Mouse (Mus musculus): ENCODE data around the gene Nop9. TPM values are rescaled to one million over a fixed set of nuclear protein-coding genes. Genes with fewer than 3 reads are reported as not detected.

The Nop9 gene
- total and polyA plus RNA-seq, 3 experiments = 22.3 to 45.5 (median 23.0) TPM

- ATAC-seq (ENCODE audit: extremely low read depth, insufficient number of reproducible peaks, low FRiP score, poor library complexity, severe bottlenecking) (no peak), DNase-seq (ENCODE audit: low spot score) (no peak)
- no peak overlapping the region for H3K4me3 ChIP-seq (ENCODE audit: low read depth, low read length)
- no peaks in the 10 kb centered on the region for H3K9me3 ChIP-seq (replicated peaks)
- H3K27me3 ChIP-seq (ENCODE audit: insufficient read depth, low read length) = peaks cover 21% of the 10 kb centered on the region
- H3K4me1 ChIP-seq (ENCODE audit: insufficient read depth, low read depth, low read length) = peaks cover 9% of the 10 kb centered on the region
- TF ChIP-seq GATA1 (IDR thresholded peaks at IDR 0.05; ENCODE audit: borderline replicate concordance, low read length) = no peak
- no peak for TF ChIP-seq CTCF (IDR thresholded peaks at IDR 0.05; ENCODE audit: low read depth, low read length)
- no peak for TF ChIP-seq TAL1 (conservative IDR thresholded peaks at IDR 0.05; ENCODE audit: low read depth, low read length)
- TF ChIP-seq POLR2AphosphoS5 (IDR thresholded peaks at IDR 0.05; ENCODE audit: insufficient replicate concordance, low read depth, low read length) = no peak
- no peak for TF ChIP-seq GATA2 (IDR thresholded peaks at IDR 0.05; ENCODE audit: borderline replicate concordance, low read depth, low read length)
- H3K36me3 ChIP-seq (replicated peaks) = no peaks in the 10 kb centered on the region
Measured at GRCm38 (mm10) chr14:55793461-55793860, 48.0 kb downstream of the Nop9 start.

- H3K4me1 ChIP-seq (ENCODE audit: insufficient read depth, low read depth, low read length) = peaks cover 7% of the 10 kb centered on the region
- H3K36me3 ChIP-seq (replicated peaks) = no peaks in the 10 kb centered on the region
- no peaks in the 10 kb centered on the region for H3K9me3 ChIP-seq (replicated peaks)
- TF ChIP-seq GATA2 (IDR thresholded peaks at IDR 0.05; ENCODE audit: borderline replicate concordance, low read depth, low read length) (no peak), CTCF (IDR thresholded peaks at IDR 0.05; ENCODE audit: low read depth, low read length) (no peak), TAL1 (conservative IDR thresholded peaks at IDR 0.05; ENCODE audit: low read depth, low read length) (no peak), POLR2AphosphoS5 (IDR thresholded peaks at IDR 0.05; ENCODE audit: insufficient replicate concordance, low read depth, low read length) (no peak), GATA1 (IDR thresholded peaks at IDR 0.05; ENCODE audit: borderline replicate concordance, low read length) (no peak)
- H3K4me3 ChIP-seq (ENCODE audit: low read depth, low read length) = no peak overlapping the region
- DNase-seq (ENCODE audit: low spot score) = no peak
- ATAC-seq (ENCODE audit: extremely low read depth, insufficient number of reproducible peaks, low FRiP score, poor library complexity, severe bottlenecking) = no peak
- H3K27me3 ChIP-seq (ENCODE audit: insufficient read depth, low read length) = peaks cover 16% of the 10 kb centered on the region
Measured at GRCm38 (mm10) chr14:55793946-55794345, 48.5 kb downstream of the Nop9 start.

GRCm38 (mm10) chr14:55795380-55796163 is 50.1 kb downstream of the Nop9 start:
- ATAC-seq (ENCODE audit: extremely low read depth, insufficient number of reproducible peaks, low FRiP score, poor library complexity, severe bottlenecking) (no peak), DNase-seq (ENCODE audit: low spot score) (no peak)
- Histone ChIP-seq H3K4me1 (ENCODE audit: insufficient read depth, low read depth, low read length) (peaks cover 7% of the 10 kb centered on the region), H3K27me3 (ENCODE audit: insufficient read depth, low read length) (peaks cover 9% of the 10 kb centered on the region; the same call in 1 of the 2 replicates), H3K4me3 (ENCODE audit: low read depth, low read length) (no peak overlapping the region), H3K36me3 (replicated peaks) (no peaks in the 10 kb centered on the region), H3K9me3 (replicated peaks) (no peaks in the 10 kb centered on the region)
- TF ChIP-seq POLR2AphosphoS5 (IDR thresholded peaks at IDR 0.05; ENCODE audit: insufficient replicate concordance, low read depth, low read length) (no peak), GATA1 (IDR thresholded peaks at IDR 0.05; ENCODE audit: borderline replicate concordance, low read length) (no peak), TAL1 (conservative IDR thresholded peaks at IDR 0.05; ENCODE audit: low read depth, low read length) (no peak), CTCF (IDR thresholded peaks at IDR 0.05; ENCODE audit: low read depth, low read length) (no peak), GATA2 (IDR thresholded peaks at IDR 0.05; ENCODE audit: borderline replicate concordance, low read depth, low read length) (no peak)

Other genes with a start within 250 kb of the Nop9 start
Only the 20 nearest of the 35 such genes appear.
- gene Rec8, start 127.7 kb upstream of the Nop9 start, total RNA-seq (2014; fragmentation: Nextera tagmentation) = 123 and 137 TPM in 2 replicates
- gene Rec8, start 127.7 kb upstream of the Nop9 start, total RNA-seq (2017) = 89.9 and 103 TPM in 2 replicates
- gene Rec8, start 127.7 kb upstream of the Nop9 start, polyA plus RNA-seq (2012) = 80.7 and 144 TPM in 2 replicates
- gene Ipo4, start 109.7 kb upstream of the Nop9 start, total RNA-seq (2014; fragmentation: Nextera tagmentation) = 24.1 and 49.6 TPM in 2 replicates
- 18.1 and 24.9 TPM in 2 replicates for gene Ipo4, start 109.7 kb upstream of the Nop9 start, total RNA-seq (2017)
- 32.7 and 75.8 TPM in 2 replicates for gene Ipo4, start 109.7 kb upstream of the Nop9 start, polyA plus RNA-seq (2012)
- 7.2 and 10.9 TPM in 2 replicates for gene Gm49378, start 107.8 kb upstream of the Nop9 start, total RNA-seq (2014; fragmentation: Nextera tagmentation)
- 2.9 and 4.6 TPM in 2 replicates for gene Gm49378, start 107.8 kb upstream of the Nop9 start, total RNA-seq (2017)
- 2.4 TPM in 1 of 2 replicates, not detected in the other for gene Gm49378, start 107.8 kb upstream of the Nop9 start, polyA plus RNA-seq (2012)
- gene Tm9sf1, start 101.9 kb upstream of the Nop9 start, total RNA-seq (2014; fragmentation: Nextera tagmentation) = 35.1 and 40.6 TPM in 2 replicates
- gene Tm9sf1, start 101.9 kb upstream of the Nop9 start, total RNA-seq (2017) = 54.0 and 57.7 TPM in 2 replicates
- gene Tm9sf1, start 101.9 kb upstream of the Nop9 start, polyA plus RNA-seq (2012) = 14.6 and 14.8 TPM in 2 replicates
- 4.0 and 4.2 TPM in 2 replicates for gene Tssk4, start 95.5 kb upstream of the Nop9 start, total RNA-seq (2014; fragmentation: Nextera tagmentation)
- 1.9 and 2.3 TPM in 2 replicates for gene Tssk4, start 95.5 kb upstream of the Nop9 start, total RNA-seq (2017)
- gene Tssk4, start 95.5 kb upstream of the Nop9 start, polyA plus RNA-seq (2012) = 0.17 and 0.26 TPM in 2 replicates
- 18.4 and 28.0 TPM in 2 replicates for gene Mdp1, start 85.2 kb upstream of the Nop9 start, total RNA-seq (2014; fragmentation: Nextera tagmentation)
- 45.8 and 46.5 TPM in 2 replicates for gene Mdp1, start 85.2 kb upstream of the Nop9 start, total RNA-seq (2017)
- 9.4 and 12.2 TPM in 2 replicates for gene Mdp1, start 85.2 kb upstream of the Nop9 start, polyA plus RNA-seq (2012)
- 27.7 and 30.8 TPM in 2 replicates for gene Gmpr2, start 73.8 kb upstream of the Nop9 start, total RNA-seq (2014; fragmentation: Nextera tagmentation)
- 40.5 and 42.7 TPM in 2 replicates for gene Gmpr2, start 73.8 kb upstream of the Nop9 start, total RNA-seq (2017)
- gene Gmpr2, start 73.8 kb upstream of the Nop9 start, polyA plus RNA-seq (2012) = 20.0 and 24.7 TPM in 2 replicates
- 234 and 266 TPM in 2 replicates for gene Nedd8, start 73.6 kb upstream of the Nop9 start, total RNA-seq (2014; fragmentation: Nextera tagmentation)
- 488 and 566 TPM in 2 replicates for gene Nedd8, start 73.6 kb upstream of the Nop9 start, total RNA-seq (2017)
- 112 and 128 TPM in 2 replicates for gene Nedd8, start 73.6 kb upstream of the Nop9 start, polyA plus RNA-seq (2012)
- 51.4 and 55.1 TPM in 2 replicates for gene Tinf2, start 63.9 kb upstream of the Nop9 start, total RNA-seq (2014; fragmentation: Nextera tagmentation)
- 42.4 and 42.7 TPM in 2 replicates for gene Tinf2, start 63.9 kb upstream of the Nop9 start, total RNA-seq (2017)
- 41.7 and 44.2 TPM in 2 replicates for gene Tinf2, start 63.9 kb upstream of the Nop9 start, polyA plus RNA-seq (2012)
- gene Tgm1, start 31.8 kb upstream of the Nop9 start, total RNA-seq (2014; fragmentation: Nextera tagmentation) = 10.5 and 11.5 TPM in 2 replicates
- gene Tgm1, start 31.8 kb upstream of the Nop9 start, total RNA-seq (2017) = 11.7 and 13.1 TPM in 2 replicates
- gene Tgm1, start 31.8 kb upstream of the Nop9 start, polyA plus RNA-seq (2012) = 26.6 and 31.1 TPM in 2 replicates
- gene Rabggta, start 23.4 kb upstream of the Nop9 start, total RNA-seq (2014; fragmentation: Nextera tagmentation) = 11.9 and 12.4 TPM in 2 replicates
- gene Rabggta, start 23.4 kb upstream of the Nop9 start, total RNA-seq (2017) = 15.2 and 17.3 TPM in 2 replicates
- gene Rabggta, start 23.4 kb upstream of the Nop9 start, polyA plus RNA-seq (2012) = 19.3 and 27.6 TPM in 2 replicates
- gene Dhrs1, start within 50 bp of the Nop9 start, total RNA-seq (2014; fragmentation: Nextera tagmentation) = 67.7 and 86.7 TPM in 2 replicates
- 39.3 and 57.2 TPM in 2 replicates for gene Dhrs1, start within 50 bp of the Nop9 start, total RNA-seq (2017)
- gene Dhrs1, start within 50 bp of the Nop9 start, polyA plus RNA-seq (2012) = 4.2 and 6.5 TPM in 2 replicates
- gene Cideb, start 12.8 kb downstream of the Nop9 start, total RNA-seq (2014; fragmentation: Nextera tagmentation) = not detected in 2 replicates
- 0.38 TPM in 1 of 2 replicates, not detected in the other for gene Cideb, start 12.8 kb downstream of the Nop9 start, total RNA-seq (2017)
- gene Cideb, start 12.8 kb downstream of the Nop9 start, polyA plus RNA-seq (2012) = not detected in 2 replicates
- gene Ltb4r2, start 15.7 kb downstream of the Nop9 start, total RNA-seq (2014; fragmentation: Nextera tagmentation) = 0.44 TPM in 1 of 2 replicates, not detected in the other
- 0.11 and 0.12 TPM in 2 replicates for gene Ltb4r2, start 15.7 kb downstream of the Nop9 start, total RNA-seq (2017)
- 0.12 TPM in 1 of 2 replicates, not detected in the other for gene Ltb4r2, start 15.7 kb downstream of the Nop9 start, polyA plus RNA-seq (2012)
- gene Ltb4r1, start 20.3 kb downstream of the Nop9 start, total RNA-seq (2014; fragmentation: Nextera tagmentation) = 0.53 TPM in 1 of 2 replicates, not detected in the other
- 0.11 and 0.17 TPM in 2 replicates for gene Ltb4r1, start 20.3 kb downstream of the Nop9 start, total RNA-seq (2017)
- 1.0 and 1.2 TPM in 2 replicates for gene Ltb4r1, start 20.3 kb downstream of the Nop9 start, polyA plus RNA-seq (2012)
- gene Adcy4, start 38.4 kb downstream of the Nop9 start, total RNA-seq (2014; fragmentation: Nextera tagmentation) = not detected in 2 replicates
- 0.16 TPM in 1 of 2 replicates, not detected in the other for gene Adcy4, start 38.4 kb downstream of the Nop9 start, total RNA-seq (2017)
- gene Adcy4, start 38.4 kb downstream of the Nop9 start, polyA plus RNA-seq (2012) = 0.03 and 0.05 TPM in 2 replicates
- 0.53 TPM in 1 of 2 replicates, not detected in the other for gene Ripk3, start 43.2 kb downstream of the Nop9 start, total RNA-seq (2014; fragmentation: Nextera tagmentation)
- gene Ripk3, start 43.2 kb downstream of the Nop9 start, total RNA-seq (2017) = 0.23 and 0.27 TPM in 2 replicates
- 0.29 and 0.51 TPM in 2 replicates for gene Ripk3, start 43.2 kb downstream of the Nop9 start, polyA plus RNA-seq (2012)
- not detected in 2 replicates for gene Nfatc4, start 77.5 kb downstream of the Nop9 start, total RNA-seq (2014; fragmentation: Nextera tagmentation)
- 0.12 and 0.71 TPM in 2 replicates for gene Nfatc4, start 77.5 kb downstream of the Nop9 start, total RNA-seq (2017)
- gene Nfatc4, start 77.5 kb downstream of the Nop9 start, polyA plus RNA-seq (2012) = 0.04 TPM in 1 of 2 replicates, not detected in the other
- 4.5 and 5.6 TPM in 2 replicates for gene Nynrin, start 108.3 kb downstream of the Nop9 start, total RNA-seq (2014; fragmentation: Nextera tagmentation)
- gene Nynrin, start 108.3 kb downstream of the Nop9 start, total RNA-seq (2017) = 3.0 TPM in 2 replicates
- 3.7 and 4.2 TPM in 2 replicates for gene Nynrin, start 108.3 kb downstream of the Nop9 start, polyA plus RNA-seq (2012)
- gene Cbln3, start 138.7 kb downstream of the Nop9 start, total RNA-seq (2014; fragmentation: Nextera tagmentation) = 0.53 TPM in 1 of 2 replicates, not detected in the other
- 0.58 and 0.66 TPM in 2 replicates for gene Cbln3, start 138.7 kb downstream of the Nop9 start, total RNA-seq (2017)
- gene Cbln3, start 138.7 kb downstream of the Nop9 start, polyA plus RNA-seq (2012) = 0.20 and 0.35 TPM in 2 replicates

Measured in G1E (cell line).